ENCODE assay signal across 8 mouse cellular contexts in genomic region chr3:146500003-146500809, GRCm38 (mm10). TPM values are rescaled to one million over a fixed set of nuclear protein-coding genes. Genes with fewer than 3 reads are reported as not detected.
DNase-seq lines count a peak whose midpoint lies in the region; ATAC-seq and TF ChIP-seq lines count a peak whose summit lies in the region.

No protein-coding gene starts in this region.

- in situ Hi-C loops in Patski (cut with MboI; ENCODE audit: low pct_unique_long_range_greater_than_20kb) = no loop called here

- CTCF ChIA-PET in Patski (lab: Charles Lee) = interaction anchor here (0.7 to 1.9 kb wide), 7 partner anchors 9 to 64 kb away, joined by 3 to 5 read pairs (median 3); no protein-coding TSS in a partner anchor

- peak overlapping the region; percentile 87 for H3K4me3 ChIP-seq in embryonic facial prominence, embryonic 11.5 days (ENCODE audit: low read depth, low read length)
- H3K4me3 ChIP-seq in heart, embryonic 13.5 days = peak overlapping the region; percentile 92

- DNase-seq in cerebellum, adult 8-10 months = no peak
- DNase-seq in Patski (ENCODE audit: low read depth, low spot score) = no peak
- peak; percentile 68 for DNase-seq in embryonic facial prominence, embryonic 11.5 days (ENCODE audit: low spot score)
- peak; percentile 37 to 70 for DNase-seq in kidney, postnatal 36 days
- DNase-seq in lung, postnatal 36 days = peak; percentile 59
- DNase-seq in ovary, postnatal 36 days (ENCODE audit: low spot score) = peak; percentile 66

- TF ChIP-seq CTCF in Patski (IDR thresholded peaks at IDR 0.05) = no peak

- H3K27ac ChIP-seq in embryonic facial prominence, embryonic 11.5 days (replicated peaks; ENCODE audit: low read depth, low read length) = peak overlapping the region; percentile 88
- peak overlapping the region; percentile 98 for H3K27ac ChIP-seq in heart, embryonic 13.5 days (replicated peaks)

- H3K9ac ChIP-seq in embryonic facial prominence, embryonic 11.5 days (replicated peaks; ENCODE audit: low read length) = peak overlapping the region; percentile 96
- H3K9ac ChIP-seq in heart, embryonic 13.5 days = peak overlapping the region; percentile 98

- H3K36me3 ChIP-seq in embryonic facial prominence, embryonic 11.5 days (replicated peaks; ENCODE audit: control insufficient read depth, insufficient read depth, low read depth, low read length) = no peaks in the 10 kb centered on the region
- peaks cover 23% of the 10 kb centered on the region for H3K36me3 ChIP-seq in heart, embryonic 13.5 days

- no peaks in the 10 kb centered on the region for H3K27me3 ChIP-seq in Patski
- H3K27me3 ChIP-seq in embryonic facial prominence, embryonic 11.5 days (ENCODE audit: control insufficient read depth, insufficient read depth, low read length) = no peaks in the 10 kb centered on the region
- H3K27me3 ChIP-seq in heart, embryonic 13.5 days (replicated peaks) = no peaks in the 10 kb centered on the region

- no peaks in the 10 kb centered on the region for H3K4me1 ChIP-seq in embryonic facial prominence, embryonic 11.5 days (ENCODE audit: control insufficient read depth, insufficient read depth, low read length)
- H3K4me1 ChIP-seq in heart, embryonic 13.5 days = peaks cover 39% of the 10 kb centered on the region

- ATAC-seq in cerebellum, adult (ENCODE audit: insufficient number of reproducible peaks, low FRiP score, low TSS enrichment) = peak; percentile 37; the same call in 1 of the 2 replicates
- peak; percentile 50 for ATAC-seq in Patski
- ATAC-seq in embryonic facial prominence, embryonic 11.5 days (replicated peaks; ENCODE audit: insufficient number of reproducible peaks, low FRiP score, low TSS enrichment, low read depth) = peak; percentile 19
- ATAC-seq in heart, embryonic 13.5 days (ENCODE audit: extremely low read depth, insufficient number of reproducible peaks, low FRiP score, low TSS enrichment) = peak; percentile 53

- H3K4me2 ChIP-seq in embryonic facial prominence, embryonic 11.5 days (ENCODE audit: low read depth, low read length) = peak overlapping the region; percentile 69
- peak overlapping the region; percentile 93 for H3K4me2 ChIP-seq in heart, embryonic 13.5 days

- POLR2A ChIA-PET in Patski (lab: Charles Lee) = interaction anchor here (0.6 to 2.6 kb wide), 6 partner anchors 9 to 40 kb away, joined by 3 to 10 read pairs (median 5); partner anchors contain the start of gene Rpf1

- WGBS in embryonic facial prominence, embryonic 11.5 days = under 1% methylated on average over 48 of the region's 57 CpGs
- under 1% methylated on average over 55 of the region's 57 CpGs for WGBS in heart, embryonic 13.5 days

- H3K9me3 ChIP-seq in embryonic facial prominence, embryonic 11.5 days (replicated peaks; ENCODE audit: control insufficient read depth, low read length) = no peaks in the 10 kb centered on the region
- H3K9me3 ChIP-seq in heart, embryonic 13.5 days = no peaks in the 10 kb centered on the region

RNA-seq across cellular contexts. Expression of gene Gng5, which starts 0.6 kb away (rescaled TPM):
- 527 TPM for polyA plus RNA-seq in Patski (2021)
- polyA plus RNA-seq in embryonic facial prominence, embryonic 11.5 days (2014; fragmentation: Nextera tagmentation; extraction: Ambion mirVana) = 1,092 and 1,165 TPM in 2 replicates
- 1,560 and 1,674 TPM in 2 replicates for polyA plus RNA-seq in heart, embryonic 13.5 days (2015; fragmentation: Nextera tagmentation; extraction: Ambion mirVana)

RNA-seq across cellular contexts. Expression of gene Spata1, which starts 0.7 kb away (rescaled TPM):
- polyA plus RNA-seq in Patski (2021) = 8.9 TPM
- polyA plus RNA-seq in embryonic facial prominence, embryonic 11.5 days (2014; fragmentation: Nextera tagmentation; extraction: Ambion mirVana) = 5.7 and 6.8 TPM in 2 replicates
- 5.3 and 6.3 TPM in 2 replicates for polyA plus RNA-seq in heart, embryonic 13.5 days (2015; fragmentation: Nextera tagmentation; extraction: Ambion mirVana)

RNA-seq across cellular contexts. Expression of gene Rpf1, which starts 21.0 kb away (rescaled TPM):
- 78.9 TPM for polyA plus RNA-seq in Patski (2021)
- 77.2 and 87.9 TPM in 2 replicates for polyA plus RNA-seq in embryonic facial prominence, embryonic 11.5 days (2014; fragmentation: Nextera tagmentation; extraction: Ambion mirVana)
- polyA plus RNA-seq in heart, embryonic 13.5 days (2015; fragmentation: Nextera tagmentation; extraction: Ambion mirVana) = 31.6 and 37.8 TPM in 2 replicates

RNA-seq across cellular contexts. Expression of gene Ctbs, which starts 50.6 kb away (rescaled TPM):
- polyA plus RNA-seq in Patski (2021) = 25.0 TPM
- polyA plus RNA-seq in embryonic facial prominence, embryonic 11.5 days (2014; fragmentation: Nextera tagmentation; extraction: Ambion mirVana) = 6.1 and 6.7 TPM in 2 replicates
- 9.5 and 10.5 TPM in 2 replicates for polyA plus RNA-seq in heart, embryonic 13.5 days (2015; fragmentation: Nextera tagmentation; extraction: Ambion mirVana)

Comparison
In these comparisons a context has a peak if more than half of its experiments do, and no peak if none do; other contexts are left out.
1. DNase-seq: peak in embryonic facial prominence, embryonic 11.5 days (single experiment), kidney, postnatal 36 days (2 of 2), lung, postnatal 36 days (single experiment) and ovary, postnatal 36 days (single experiment); none in cerebellum, adult 8-10 months (single experiment) and Patski (single experiment).
2. Peak in every context shown above with its lines, with median percentiles within 50 percentile points of each other: ATAC-seq.